Mouse (Mus musculus): ENCODE measurements around the gene Erich6b. TPM values are rescaled to one million over a fixed set of nuclear protein-coding genes. Genes with fewer than 3 reads are reported as not detected.

Erich6b gene
- total RNA-seq, 2 experiments from 2014 or later: not detected

DNA sequence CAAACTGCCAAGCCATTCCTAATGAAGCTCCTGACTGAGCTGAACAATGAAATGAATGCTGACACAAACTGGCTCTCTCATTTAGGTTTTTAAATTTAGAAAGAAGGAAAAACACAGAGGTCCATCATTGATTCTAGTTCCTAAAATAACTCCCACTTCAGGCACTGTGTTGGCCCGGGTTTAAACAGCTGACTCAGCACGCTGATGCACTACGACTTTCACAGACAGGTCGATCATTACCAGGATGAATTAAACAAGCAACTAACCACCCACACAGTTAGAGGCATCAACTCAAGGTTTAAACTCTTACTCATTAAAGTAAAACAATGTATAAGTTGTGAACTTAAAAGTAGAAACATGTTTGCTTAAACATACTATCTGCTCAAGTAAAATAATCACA, 64.6 kb downstream of the Erich6b start:
- DNase-seq (ENCODE audit: low spot score in 2 of 2): no peak

DNA sequence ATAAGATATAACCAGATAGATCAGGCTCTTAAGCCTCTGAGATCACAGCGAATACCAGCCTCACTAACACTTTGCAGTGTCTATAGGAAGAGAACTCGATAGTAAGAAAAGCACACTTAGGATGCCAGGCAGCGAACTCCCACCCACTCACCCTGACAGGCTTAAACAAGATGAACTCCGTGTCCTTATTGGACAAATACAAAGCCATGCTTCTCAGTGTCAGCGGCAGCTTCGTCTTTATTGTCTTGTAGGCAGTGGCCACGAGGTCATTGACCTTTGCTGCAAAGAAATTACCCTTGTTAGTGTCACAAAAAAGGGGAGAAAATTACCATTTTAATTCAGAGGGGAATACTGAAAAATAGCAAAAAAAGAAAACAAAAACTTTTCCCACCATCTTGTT, 65.7 kb downstream of the Erich6b start:
- DNase-seq (ENCODE audit: low spot score in 2 of 2): no peak

DNA sequence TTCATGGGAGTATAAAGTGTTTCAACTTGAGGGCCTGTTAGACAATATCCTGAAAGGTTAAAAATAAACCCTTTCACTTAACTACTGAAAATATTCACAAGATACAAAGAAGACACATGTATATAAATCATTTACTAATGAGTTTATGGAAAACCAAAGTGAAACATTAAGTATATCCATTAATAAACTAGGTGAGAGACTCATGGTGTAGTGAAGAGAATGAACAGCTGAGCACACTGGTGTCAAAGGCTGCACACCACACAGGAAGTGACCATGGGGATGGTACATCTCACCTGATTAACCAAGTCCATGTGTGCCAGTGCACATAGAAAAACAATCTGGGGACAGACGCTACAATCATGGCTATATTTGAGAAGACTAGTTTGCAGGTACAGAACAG, 66.9 kb downstream of the Erich6b start:
- DNase-seq (ENCODE audit: low spot score in 2 of 2): no peak

GRCm38 (mm10) chr14:75711731-75712130, 69.7 kb downstream of the Erich6b start:
- no peak for DNase-seq (ENCODE audit: low spot score in 2 of 2)

GRCm38 (mm10) chr14:75712687-75713086, 70.6 kb downstream of the Erich6b start:
- no peak for DNase-seq (ENCODE audit: low spot score in 2 of 2)

- no peak for DNase-seq (ENCODE audit: low spot score in 2 of 2)
Measured at GRCm38 (mm10) chr14:75713661-75714060, 71.6 kb downstream of the Erich6b start.

DNA sequence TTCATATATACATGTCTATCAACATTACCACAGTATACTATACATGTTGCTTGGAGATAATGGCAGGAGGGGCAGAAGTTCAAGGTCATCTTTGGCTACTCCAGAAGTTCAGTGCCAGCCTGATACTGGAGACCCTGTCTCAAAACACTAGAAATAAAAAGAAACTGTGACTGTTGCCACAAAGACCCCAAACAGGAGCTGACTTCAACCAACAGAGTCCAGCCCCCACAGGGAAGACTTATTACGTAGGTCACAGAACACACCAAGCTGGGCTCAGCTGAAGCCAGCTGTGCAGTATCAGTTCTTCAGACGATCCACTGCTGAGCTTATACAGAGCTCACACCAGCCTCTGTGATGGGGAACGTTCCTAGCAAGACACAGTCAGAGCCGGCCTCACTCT, 74.4 kb downstream of the Erich6b start:
- DNase-seq (ENCODE audit: low spot score in 2 of 2): no peak

Other genes starting within 250 kb of the Erich6b start
- under 1 TPM in 1 of 2 experiments, not detected in 1; 0.13 TPM for gene Siah3, start 186.3 kb upstream of the Erich6b start, total RNA-seq (2021)
- gene Spert, start 49.1 kb upstream of the Erich6b start, total RNA-seq (2021): not detected
- 10 to 100 TPM; 22.7 to 26.4 TPM for gene Cog3, start 112.3 kb downstream of the Erich6b start, total RNA-seq (2021)
- 100 to 1,000 TPM in 1 of 2 experiments, 10 to 100 TPM in 1; 81.1 to 119 TPM for gene Slc25a30, start 144.8 kb downstream of the Erich6b start, total RNA-seq (2021)
- 1,000 to 10,000 TPM; 2,758 to 2,912 TPM for gene Tpt1, start 202.8 kb downstream of the Erich6b start, total RNA-seq (2021)